Mouse (Mus musculus) E14TG2a.4 (cell line): Measurements from ENCODE around the gene Dgki.

Experiments used
- H3K27me3 ChIP-seq: 2 replicates; pipeline ENCODE4 v1.6.1; 2014; ENCODE audit warnings: low read length, control low read depth; ENCODE audit not compliant: insufficient read depth
- H3K36me3 ChIP-seq: 2 replicates; pipeline ENCODE4 v1.6.1; 2014; ENCODE audit warnings: low read length, control low read depth; ENCODE audit not compliant: insufficient read depth
- H3K4me1 ChIP-seq: replicated peaks from 2 replicates; pipeline ENCODE4 v1.6.1; 2014; ENCODE audit warnings: low read depth, low read length, control low read depth
- H3K4me3 ChIP-seq: replicated peaks from 2 replicates; pipeline ENCODE4 v1.5.1; 2014; ENCODE audit warnings: mild to moderate bottlenecking, low read length
- H3K9me3 ChIP-seq: 2 replicates; pipeline ENCODE4 v1.6.1; 2014; ENCODE audit warnings: low read length, control low read depth
- CTCF ChIP-seq: conservative IDR thresholded peaks from 2 replicates; pipeline ENCODE4 v1.5.1; 2014; ENCODE audit warnings: low read length
- NANOG ChIP-seq: IDR thresholded peaks from 2 replicates; pipeline ENCODE4 v1.6.1; 2014; ENCODE audit warnings: borderline replicate concordance, low read length, mixed read lengths
- POU5F1 ChIP-seq: IDR thresholded peaks from 2 replicates; pipeline ENCODE4 v1.6.1; 2014; ENCODE audit warnings: low read length, borderline replicate concordance

Dgki gene

DNA sequence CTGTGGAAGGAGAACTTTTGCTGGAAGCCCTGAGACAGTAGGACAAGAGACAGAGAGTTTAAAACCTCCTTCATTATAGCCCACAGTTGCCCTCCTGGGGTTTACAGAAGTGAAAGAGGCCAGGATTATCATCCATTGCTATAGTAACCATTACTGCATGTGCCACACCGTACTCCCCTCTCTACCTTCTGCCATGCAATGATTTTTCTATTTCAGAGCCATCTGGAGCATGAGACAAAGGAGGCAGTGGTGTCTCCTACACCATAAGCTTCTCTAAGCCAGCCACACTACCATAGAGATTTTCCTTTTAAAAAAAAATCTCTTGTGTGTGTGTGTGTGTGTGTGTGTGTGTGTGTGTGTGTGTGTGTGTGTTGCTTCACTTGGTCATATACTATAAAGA is 232.6 kb downstream of the Dgki start:
- Histone ChIP-seq H3K4me1 (no peaks in the 10 kb centered on the region), H3K4me3 (no peak overlapping the region), H3K27me3 (no peaks in the 10 kb centered on the region), H3K9me3 (peaks cover 5% of the 10 kb centered on the region; the same call in 1 of the 2 replicates), H3K36me3 (no peaks in the 10 kb centered on the region)
- no peak for TF ChIP-seq CTCF
- no peak for TF ChIP-seq POU5F1
- TF ChIP-seq NANOG = no peak

DNA sequence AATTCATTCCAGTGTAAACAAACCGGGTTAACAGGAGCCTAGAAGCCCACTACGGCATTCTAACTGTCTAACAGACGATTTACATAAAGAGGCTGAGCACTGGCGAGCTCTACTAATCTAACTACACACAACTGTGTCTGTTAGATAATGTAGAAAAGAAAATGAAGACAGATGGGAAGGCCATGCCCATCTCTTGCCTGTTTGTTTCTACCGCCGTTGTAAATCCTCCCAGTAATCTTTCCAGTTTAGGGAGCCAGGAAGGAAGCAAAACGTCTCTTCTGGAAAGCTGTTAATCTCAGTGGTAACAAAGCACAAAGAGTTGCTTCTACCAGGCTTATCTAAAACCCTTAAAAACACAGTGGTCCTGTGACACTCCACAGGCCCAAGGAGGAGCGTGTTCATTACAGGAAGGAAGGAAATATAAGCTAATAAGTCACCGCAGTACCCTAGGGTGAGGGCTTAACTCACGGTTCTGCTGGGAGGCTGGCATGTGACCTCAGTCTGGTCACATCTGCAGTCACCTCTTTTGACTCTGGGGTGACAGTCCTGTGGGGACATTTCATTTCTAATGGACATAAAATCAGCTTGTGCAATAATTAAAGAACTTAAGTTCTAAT is 235.7 kb downstream of the Dgki start:
- TF ChIP-seq POU5F1 (no peak), NANOG (no peak), CTCF (no peak)
- Histone ChIP-seq H3K27me3 (no peaks in the 10 kb centered on the region), H3K36me3 (no peaks in the 10 kb centered on the region), H3K4me1 (no peaks in the 10 kb centered on the region), H3K4me3 (no peak overlapping the region), H3K9me3 (no peaks in the 10 kb centered on the region)

DNA sequence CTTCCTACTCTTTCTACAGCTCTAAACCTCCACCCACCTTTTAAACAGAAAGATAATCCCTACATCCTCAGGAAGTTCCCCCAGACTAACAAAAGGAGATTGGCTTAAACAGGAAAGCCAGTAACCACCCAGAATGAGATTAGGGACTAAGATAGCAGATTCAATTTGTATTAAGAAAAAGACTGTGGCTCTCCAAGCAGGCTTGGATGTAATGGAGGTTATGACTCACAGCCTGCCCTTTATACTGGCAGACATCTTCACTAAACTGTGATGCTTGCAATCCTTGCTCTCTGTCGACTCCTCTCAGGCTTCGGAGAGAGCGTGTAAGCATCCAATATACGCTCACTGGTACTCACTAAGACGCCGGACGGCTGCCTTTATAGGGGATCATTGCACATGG is 236.7 kb downstream of the Dgki start:
- no peak for TF ChIP-seq NANOG
- TF ChIP-seq POU5F1 = no peak
- no peak for TF ChIP-seq CTCF

DNA sequence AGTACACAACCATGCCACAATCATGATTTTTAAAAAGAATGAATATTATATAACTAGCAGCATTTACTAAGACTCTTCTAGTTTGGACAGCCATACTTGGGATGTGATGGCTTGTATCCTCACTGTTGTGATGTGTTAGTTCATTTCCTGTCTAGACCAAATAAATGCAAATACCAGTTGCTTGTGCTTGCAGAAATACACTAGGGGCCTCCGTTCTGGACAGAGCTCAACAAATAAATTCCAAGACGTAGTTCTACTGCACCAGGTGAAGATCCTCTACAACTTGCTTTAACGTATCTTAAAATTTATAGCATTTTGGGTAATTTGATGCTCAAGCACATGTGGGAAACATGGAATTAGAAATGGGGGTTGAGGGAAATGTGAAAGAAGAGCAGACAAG is 239.9 kb downstream of the Dgki start:
- Histone ChIP-seq H3K27me3 (0 out of 2 replicates have a peak, but pooled peaks cover 4% of the 10 kb centered on the region), H3K4me3 (no peak overlapping the region), H3K4me1 (no peaks in the 10 kb centered on the region), H3K36me3 (no peaks in the 10 kb centered on the region), H3K9me3 (no peaks in the 10 kb centered on the region)
- TF ChIP-seq POU5F1 = no peak
- TF ChIP-seq CTCF = no peak
- no peak for TF ChIP-seq NANOG

More for the DNA sequence above, 236.7 kb downstream of the Dgki start:
- Histone ChIP-seq H3K9me3 (no peaks in the 10 kb centered on the region), H3K27me3 (no peaks in the 10 kb centered on the region), H3K36me3 (no peaks in the 10 kb centered on the region), H3K4me1 (no peaks in the 10 kb centered on the region), H3K4me3 (no peak overlapping the region)

DNA sequence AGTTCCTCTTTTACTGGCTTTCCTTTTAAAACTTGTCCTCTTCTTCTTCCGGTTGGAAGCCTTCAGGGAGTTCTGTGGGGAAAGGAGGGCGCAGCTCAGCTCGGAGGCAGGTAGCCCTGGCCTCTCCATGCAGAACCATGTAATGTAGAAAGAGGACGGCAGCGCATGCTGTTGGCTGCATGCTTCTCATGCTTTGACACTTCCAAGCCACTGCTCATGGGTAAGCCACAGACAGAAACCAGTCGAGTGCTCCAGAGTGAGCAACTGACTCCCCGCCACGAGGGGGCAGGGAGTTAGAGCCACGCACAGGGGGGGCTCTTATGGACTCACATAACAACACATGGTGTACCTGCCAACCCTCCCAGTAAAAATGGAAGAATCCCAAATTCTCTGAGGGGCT is 242.0 kb downstream of the Dgki start:
- H3K4me3 ChIP-seq = no peak overlapping the region
- H3K27me3 ChIP-seq = 0 out of 2 replicates have a peak, but pooled peaks cover 4% of the 10 kb centered on the region
- H3K4me1 ChIP-seq = no peaks in the 10 kb centered on the region
- no peak for TF ChIP-seq POU5F1
- no peak for TF ChIP-seq CTCF
- TF ChIP-seq NANOG = no peak
- H3K9me3 ChIP-seq = no peaks in the 10 kb centered on the region
- H3K36me3 ChIP-seq = no peaks in the 10 kb centered on the region

DNA sequence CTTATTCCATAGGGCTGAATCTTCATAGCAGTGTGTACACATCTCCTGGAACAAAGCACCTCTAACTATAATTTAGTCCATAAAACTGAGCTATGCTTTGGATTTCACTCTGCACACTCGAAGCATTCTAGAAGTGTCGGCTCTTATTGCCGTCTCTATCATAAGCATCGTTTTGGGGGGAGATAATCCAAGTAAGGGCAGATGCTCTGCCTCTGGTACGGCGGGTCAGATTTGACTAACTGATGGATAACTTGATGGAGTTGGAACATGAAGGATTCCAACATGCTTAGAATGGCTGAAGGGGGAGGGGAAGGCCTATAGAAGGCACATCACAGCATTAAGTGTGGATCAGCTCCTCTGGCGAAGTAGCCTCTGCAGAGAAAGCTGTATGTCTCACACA is 242.4 kb downstream of the Dgki start:
- no peak for TF ChIP-seq NANOG
- no peak for TF ChIP-seq POU5F1
- no peak for TF ChIP-seq CTCF

DNA sequence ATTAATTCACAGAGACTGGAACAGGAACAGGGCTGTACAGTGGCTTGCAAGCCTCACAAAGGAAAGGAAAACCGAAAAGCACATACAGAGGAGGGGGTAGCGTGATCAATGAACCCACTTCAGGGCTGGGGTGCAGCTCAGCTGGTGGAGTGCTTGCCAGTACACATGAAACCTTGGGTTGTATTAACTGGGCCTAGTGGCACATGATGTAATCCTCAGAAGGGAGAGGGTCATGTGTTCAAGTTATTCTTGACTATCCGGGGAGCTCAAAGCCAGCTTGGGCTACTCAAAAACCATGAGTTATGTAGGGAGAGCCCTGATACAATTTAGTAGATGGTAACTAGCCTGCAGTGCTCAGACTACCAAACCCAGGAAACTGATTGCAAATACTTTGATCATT is 244.3 kb downstream of the Dgki start:
- no peaks in the 10 kb centered on the region for H3K36me3 ChIP-seq
- H3K9me3 ChIP-seq = no peaks in the 10 kb centered on the region
- no peaks in the 10 kb centered on the region for H3K4me1 ChIP-seq
- H3K27me3 ChIP-seq = 0 out of 2 replicates have a peak, but pooled peaks cover 4% of the 10 kb centered on the region
- no peak for TF ChIP-seq NANOG
- TF ChIP-seq POU5F1 = no peak
- TF ChIP-seq CTCF = no peak
- no peak overlapping the region for H3K4me3 ChIP-seq

More for the DNA sequence above, 242.4 kb downstream of the Dgki start:
- Histone ChIP-seq H3K9me3 (no peaks in the 10 kb centered on the region), H3K36me3 (no peaks in the 10 kb centered on the region), H3K4me1 (no peaks in the 10 kb centered on the region), H3K4me3 (no peak overlapping the region), H3K27me3 (0 out of 2 replicates have a peak, but pooled peaks cover 4% of the 10 kb centered on the region)

DNA sequence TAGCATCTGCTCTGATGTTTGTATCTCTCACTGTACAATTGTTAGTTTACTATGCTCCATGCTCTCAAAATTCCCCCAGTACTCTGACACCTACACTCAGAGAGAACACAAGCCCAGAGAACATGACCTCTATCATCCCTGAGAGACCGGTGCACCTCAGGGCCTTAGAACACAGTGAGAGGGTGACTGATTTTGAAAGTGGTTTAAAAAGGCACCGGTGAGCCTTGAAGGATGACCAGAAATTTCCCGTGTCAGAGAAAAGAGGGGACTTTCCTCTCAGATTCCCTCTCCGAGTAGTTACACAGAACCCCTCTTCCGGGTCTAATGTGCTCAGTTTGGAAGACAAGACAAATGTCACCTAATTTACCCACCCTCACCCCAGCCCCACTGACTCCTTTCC is 244.9 kb downstream of the Dgki start:
- Histone ChIP-seq H3K27me3 (0 out of 2 replicates have a peak, but pooled peaks cover 4% of the 10 kb centered on the region), H3K36me3 (no peaks in the 10 kb centered on the region), H3K4me3 (no peak overlapping the region), H3K4me1 (no peaks in the 10 kb centered on the region), H3K9me3 (no peaks in the 10 kb centered on the region)
- no peak for TF ChIP-seq CTCF
- no peak for TF ChIP-seq NANOG
- no peak for TF ChIP-seq POU5F1

DNA sequence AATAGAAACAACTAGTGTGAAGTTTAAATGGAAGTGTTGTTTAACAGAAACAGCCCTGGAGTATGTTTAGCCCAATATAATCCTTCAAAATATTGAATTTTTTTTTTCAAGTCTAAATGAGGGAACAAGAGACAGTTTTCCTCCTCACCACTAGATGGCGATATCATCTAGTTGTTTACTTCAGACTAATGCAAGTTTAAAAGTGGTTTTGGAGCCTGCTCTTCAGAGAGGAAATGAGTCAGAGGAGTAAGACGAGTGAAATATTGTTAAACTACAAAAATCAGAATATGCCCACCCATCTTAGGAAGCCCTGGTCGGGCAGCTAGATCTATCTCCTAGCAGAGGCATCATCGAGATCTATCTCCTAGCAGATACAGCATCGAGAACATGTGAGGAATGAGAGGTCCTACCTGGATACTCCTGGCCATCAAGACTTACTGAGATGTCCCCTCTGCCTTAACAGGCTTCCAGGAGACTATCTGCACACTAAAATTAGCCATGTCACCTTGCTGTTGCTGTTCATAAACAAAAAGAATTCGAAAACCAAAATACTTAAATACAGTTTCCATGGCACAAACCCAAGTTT is 245.5 kb downstream of the Dgki start:
- 0 out of 2 replicates have a peak, but pooled peaks cover 4% of the 10 kb centered on the region for H3K27me3 ChIP-seq
- TF ChIP-seq CTCF (peak; percentile 77), NANOG (no peak), POU5F1 (no peak)
- no peaks in the 10 kb centered on the region for H3K36me3 ChIP-seq
- no peaks in the 10 kb centered on the region for H3K4me1 ChIP-seq
- H3K9me3 ChIP-seq = no peaks in the 10 kb centered on the region
- no peak overlapping the region for H3K4me3 ChIP-seq
